In genomic region chr15:98880978-98881655, GRCm38 (mm10) we compare ENCODE assay signal across 8 mouse cellular contexts. TPM values are rescaled to one million over a fixed set of nuclear protein-coding genes. Genes with fewer than 3 reads are reported as not detected.
DNase-seq lines count a peak whose midpoint lies in the region; ATAC-seq lines count a peak whose summit lies in the region.

No protein-coding gene starts in this region.

- peak overlapping the region; percentile 65 for H3K9ac ChIP-seq in heart, embryonic 12.5 days
- H3K9ac ChIP-seq in liver, embryonic 12.5 days, result peak overlapping the region; percentile 78
- H3K9ac ChIP-seq in stomach, embryonic 15.5 days, result peak overlapping the region; percentile 45; the same call in 1 of the 2 replicates

- 0 out of 2 replicates have a peak, but pooled peaks cover 3% of the 10 kb centered on the region for H3K36me3 ChIP-seq in heart, embryonic 12.5 days
- no peaks in the 10 kb centered on the region for H3K36me3 ChIP-seq in liver, embryonic 12.5 days
- 0 out of 2 replicates have a peak, but pooled peaks cover 2% of the 10 kb centered on the region for H3K36me3 ChIP-seq in stomach, embryonic 15.5 days

- H3K27me3 ChIP-seq in heart, embryonic 12.5 days (replicated peaks), result no peaks in the 10 kb centered on the region
- H3K27me3 ChIP-seq in liver, embryonic 12.5 days (replicated peaks), result no peaks in the 10 kb centered on the region
- H3K27me3 ChIP-seq in stomach, embryonic 15.5 days (replicated peaks), result no peaks in the 10 kb centered on the region

- no peaks in the 10 kb centered on the region for H3K9me3 ChIP-seq in heart, embryonic 12.5 days (replicated peaks)
- no peaks in the 10 kb centered on the region for H3K9me3 ChIP-seq in liver, embryonic 12.5 days (replicated peaks)
- H3K9me3 ChIP-seq in stomach, embryonic 15.5 days, result no peaks in the 10 kb centered on the region

- H3K27ac ChIP-seq in heart, embryonic 12.5 days (ENCODE audit: poor library complexity, severe bottlenecking), result peak overlapping the region; percentile 26; the same call in 1 of the 2 replicates
- H3K27ac ChIP-seq in liver, embryonic 12.5 days, result peak overlapping the region; percentile 90
- H3K27ac ChIP-seq in stomach, embryonic 15.5 days, result peak overlapping the region; percentile 78

- under 1% methylated on average over 42 of the region's 48 CpGs for WGBS in heart, embryonic 12.5 days
- WGBS in liver, embryonic 12.5 days (ENCODE audit: insufficient replicate concordance), result under 1% methylated on average over 48 of the region's 48 CpGs
- under 1% methylated on average over 48 of the region's 48 CpGs for WGBS in stomach, embryonic 15.5 days

- peak overlapping the region; percentile 91 for H3K4me2 ChIP-seq in heart, embryonic 12.5 days
- peak overlapping the region; percentile 96 for H3K4me2 ChIP-seq in liver, embryonic 12.5 days
- H3K4me2 ChIP-seq in stomach, embryonic 15.5 days, result peak overlapping the region; percentile 95

- H3K4me1 ChIP-seq in heart, embryonic 12.5 days (replicated peaks), result peaks cover 12% of the 10 kb centered on the region
- peaks cover 37% of the 10 kb centered on the region for H3K4me1 ChIP-seq in liver, embryonic 12.5 days
- 0 out of 2 replicates have a peak, but pooled peaks cover 8% of the 10 kb centered on the region for H3K4me1 ChIP-seq in stomach, embryonic 15.5 days

- ATAC-seq in erythroid progenitor cell, adult 5-6 weeks (replicated peaks; ENCODE audit: low FRiP score, poor library complexity, severe bottlenecking), result peak; percentile 92
- peak; percentile 98 for ATAC-seq in heart, embryonic 12.5 days (ENCODE audit: insufficient number of reproducible peaks, low FRiP score)
- peak; percentile 95 for ATAC-seq in liver, embryonic 12.5 days
- peak; percentile 98 for ATAC-seq in stomach, embryonic 15.5 days (ENCODE audit: insufficient read depth, low FRiP score, low read depth)

- H3K4me3 ChIP-seq in heart, embryonic 12.5 days, result peak overlapping the region; percentile 62
- H3K4me3 ChIP-seq in liver, embryonic 12.5 days, result peak overlapping the region; percentile 80
- H3K4me3 ChIP-seq in stomach, embryonic 15.5 days (replicated peaks), result peak overlapping the region; percentile 75

- DNase-seq in CD4-positive, CD25-positive, alpha-beta regulatory T cell, adult 2 months (ENCODE audit: low read depth, low spot score), result peak; percentile 96
- peak; percentile 91 for DNase-seq in brain, embryonic 18.5 days (ENCODE audit: low read depth, low spot score)
- DNase-seq in kidney, postnatal 10 days, result peak; percentile 94
- DNase-seq in natural killer cell, adult 2 months (ENCODE audit: low spot score in 2 of 2), result peak; percentile 79 to 92

RNA-seq across cellular contexts. Expression of gene Kmt2d, which starts 10.1 kb away (rescaled TPM):
- total RNA-seq in erythroid progenitor cell, adult 5-6 weeks (2015; ENCODE audit: low replicate concordance), result 29.2 and 52.4 TPM in 2 replicates
- 69.3 and 96.1 TPM in 2 replicates for total RNA-seq in erythroid progenitor cell, adult 5-6 weeks (2017; ENCODE audit: low replicate concordance)
- polyA plus RNA-seq in heart, embryonic 12.5 days (2016; fragmentation: Nextera tagmentation; extraction: Ambion mirVana), result 9.2 and 10.3 TPM in 2 replicates
- polyA plus RNA-seq in liver, embryonic 12.5 days (2016; fragmentation: Nextera tagmentation; extraction: Ambion mirVana), result 7.0 TPM in 2 replicates
- 10.6 and 11.6 TPM in 2 replicates for polyA plus RNA-seq in stomach, embryonic 15.5 days (2015; fragmentation: Nextera tagmentation; extraction: Ambion mirVana)

RNA-seq across cellular contexts. Expression of gene Rhebl1, which starts 13.2 kb away (rescaled TPM):
- 2.2 and 5.9 TPM in 2 replicates for total RNA-seq in erythroid progenitor cell, adult 5-6 weeks (2015; ENCODE audit: low replicate concordance)
- not detected in 2 replicates for total RNA-seq in erythroid progenitor cell, adult 5-6 weeks (2017; ENCODE audit: low replicate concordance)
- 4.3 and 6.1 TPM in 2 replicates for polyA plus RNA-seq in heart, embryonic 12.5 days (2016; fragmentation: Nextera tagmentation; extraction: Ambion mirVana)
- 4.9 TPM in 2 replicates for polyA plus RNA-seq in liver, embryonic 12.5 days (2016; fragmentation: Nextera tagmentation; extraction: Ambion mirVana)
- 8.6 and 8.8 TPM in 2 replicates for polyA plus RNA-seq in stomach, embryonic 15.5 days (2015; fragmentation: Nextera tagmentation; extraction: Ambion mirVana)

RNA-seq across cellular contexts. Expression of gene Dhh, which starts 17.2 kb away (rescaled TPM):
- total RNA-seq in erythroid progenitor cell, adult 5-6 weeks (2015; ENCODE audit: low replicate concordance), result not detected in 2 replicates
- not detected in 2 replicates for total RNA-seq in erythroid progenitor cell, adult 5-6 weeks (2017; ENCODE audit: low replicate concordance)
- 4.5 and 4.6 TPM in 2 replicates for polyA plus RNA-seq in heart, embryonic 12.5 days (2016; fragmentation: Nextera tagmentation; extraction: Ambion mirVana)
- 0.25 and 0.32 TPM in 2 replicates for polyA plus RNA-seq in liver, embryonic 12.5 days (2016; fragmentation: Nextera tagmentation; extraction: Ambion mirVana)
- 0.71 and 1.0 TPM in 2 replicates for polyA plus RNA-seq in stomach, embryonic 15.5 days (2015; fragmentation: Nextera tagmentation; extraction: Ambion mirVana)

RNA-seq across cellular contexts. Expression of gene Lmbr1l, which starts 36.9 kb away (rescaled TPM):
- total RNA-seq in erythroid progenitor cell, adult 5-6 weeks (2015; ENCODE audit: low replicate concordance), result 7.9 and 15.1 TPM in 2 replicates
- total RNA-seq in erythroid progenitor cell, adult 5-6 weeks (2017; ENCODE audit: low replicate concordance), result 9.0 and 12.1 TPM in 2 replicates
- 16.9 and 17.2 TPM in 2 replicates for polyA plus RNA-seq in heart, embryonic 12.5 days (2016; fragmentation: Nextera tagmentation; extraction: Ambion mirVana)
- 4.4 and 4.6 TPM in 2 replicates for polyA plus RNA-seq in liver, embryonic 12.5 days (2016; fragmentation: Nextera tagmentation; extraction: Ambion mirVana)
- polyA plus RNA-seq in stomach, embryonic 15.5 days (2015; fragmentation: Nextera tagmentation; extraction: Ambion mirVana), result 14.5 TPM in 2 replicates

RNA-seq across cellular contexts. Expression of gene Prkag1, which starts 49.8 kb away (rescaled TPM):
- total RNA-seq in erythroid progenitor cell, adult 5-6 weeks (2015; ENCODE audit: low replicate concordance), result 58.0 and 61.2 TPM in 2 replicates
- 73.0 and 87.4 TPM in 2 replicates for total RNA-seq in erythroid progenitor cell, adult 5-6 weeks (2017; ENCODE audit: low replicate concordance)
- polyA plus RNA-seq in heart, embryonic 12.5 days (2016; fragmentation: Nextera tagmentation; extraction: Ambion mirVana), result 81.5 and 83.5 TPM in 2 replicates
- polyA plus RNA-seq in liver, embryonic 12.5 days (2016; fragmentation: Nextera tagmentation; extraction: Ambion mirVana), result 114 TPM in 2 replicates
- polyA plus RNA-seq in stomach, embryonic 15.5 days (2015; fragmentation: Nextera tagmentation; extraction: Ambion mirVana), result 82.4 and 85.6 TPM in 2 replicates

Comparison
In these comparisons a context has a peak if more than half of its experiments do, and no peak if none do; other contexts are left out.
1. Peak in every context shown above with its lines: DNase-seq, ATAC-seq, H3K4me3 ChIP-seq and H3K27ac ChIP-seq.
2. H3K27ac ChIP-seq: peak in every context shown above with its lines; median percentile 90 in liver, embryonic 12.5 days; 78 in stomach, embryonic 15.5 days; 26 in heart, embryonic 12.5 days.